Mouse (Mus musculus): Measurements from ENCODE around the gene Ptger4. TPM values are rescaled to one million over a fixed set of nuclear protein-coding genes. Genes with fewer than 3 reads are reported as not detected.
"Not testable (repeated sequence)": the region's sequence is repeated elsewhere in the genome, so short reads cannot be mapped to it uniquely, and the experiment has no call there.

Gene Ptger4
- polyA plus RNA-seq, 1 experiment from 2014 or later: 6.3 TPM

DNA sequence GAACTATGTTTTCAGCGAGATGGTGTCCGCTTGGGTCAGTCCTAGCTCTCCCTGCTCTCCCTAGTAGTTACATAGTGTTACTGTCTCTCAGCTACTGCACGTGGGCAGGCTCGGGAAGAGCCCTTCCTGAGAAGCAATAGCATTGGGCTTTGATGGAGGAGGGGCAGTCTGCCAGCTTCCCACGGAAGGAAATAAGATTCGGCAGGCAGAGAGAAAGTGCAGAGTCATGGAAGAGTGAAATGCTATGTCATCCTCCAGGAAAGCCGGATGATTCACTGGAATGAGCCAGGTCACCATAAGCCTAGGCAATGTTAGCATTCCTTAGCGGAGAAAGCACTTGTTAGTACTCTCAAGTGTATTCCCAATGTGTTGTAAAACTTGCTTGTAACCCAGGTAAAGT lies 8.5 kb downstream of the Ptger4 start:
- H3K9me3 ChIP-seq (ENCODE audit: control insufficient read depth, low read length): no peaks in the 10 kb centered on the region
- 42% methylated on average over 8 of the region's 8 CpGs for WGBS
- TF ChIP-seq EP300 (optimal IDR thresholded peaks at IDR 0.05): no peak
- TF ChIP-seq CTCF (IDR thresholded peaks at IDR 0.05; ENCODE audit: low read depth): no peak
- DNase-seq (ENCODE audit: low spot score) (peak; percentile 24), ATAC-seq (ENCODE audit: low FRiP score, low TSS enrichment) (peak; percentile 60)
- no peak overlapping the region for H3K4me2 ChIP-seq (replicated peaks; ENCODE audit: low read depth)
- no peaks in the 10 kb centered on the region for H3K4me1 ChIP-seq (replicated peaks; ENCODE audit: control insufficient read depth, insufficient read depth)
- no peak overlapping the region for H3K9ac ChIP-seq (ENCODE audit: low read length)
- no peak overlapping the region for H3K27ac ChIP-seq (replicated peaks)
- H3K27me3 ChIP-seq (ENCODE audit: control insufficient read depth, insufficient read depth, low read length): no peaks in the 10 kb centered on the region
- H3K4me3 ChIP-seq (ENCODE audit: low read depth, low read length): no peak overlapping the region
- H3K36me3 ChIP-seq (ENCODE audit: control insufficient read depth, insufficient read depth, low read length): no peaks in the 10 kb centered on the region

GRCm38 (mm10) chr15:5234659-5235058 lies 9.3 kb downstream of the Ptger4 start:
- Histone ChIP-seq H3K9ac (ENCODE audit: low read length) (no peak overlapping the region), H3K27me3 (ENCODE audit: control insufficient read depth, insufficient read depth, low read length) (no peaks in the 10 kb centered on the region), H3K4me2 (replicated peaks; ENCODE audit: low read depth) (no peak overlapping the region), H3K9me3 (ENCODE audit: control insufficient read depth, low read length) (no peaks in the 10 kb centered on the region), H3K4me3 (ENCODE audit: low read depth, low read length) (no peak overlapping the region), H3K36me3 (ENCODE audit: control insufficient read depth, insufficient read depth, low read length) (no peaks in the 10 kb centered on the region), H3K4me1 (replicated peaks; ENCODE audit: control insufficient read depth, insufficient read depth) (no peaks in the 10 kb centered on the region), H3K27ac (replicated peaks) (no peak overlapping the region)
- no peak for TF ChIP-seq EP300 (optimal IDR thresholded peaks at IDR 0.05)
- TF ChIP-seq CTCF (IDR thresholded peaks at IDR 0.05; ENCODE audit: low read depth): no peak
- 84% methylated on average over 16 of the region's 16 CpGs for WGBS
- no peak for DNase-seq (ENCODE audit: low spot score)
- no peak for ATAC-seq (ENCODE audit: low FRiP score, low TSS enrichment)

- H3K4me3 ChIP-seq (ENCODE audit: low read depth, low read length); H3K9me3 ChIP-seq (ENCODE audit: control insufficient read depth, low read length); H3K27me3 ChIP-seq (ENCODE audit: control insufficient read depth, insufficient read depth, low read length); H3K4me2 ChIP-seq (replicated peaks; ENCODE audit: low read depth); H3K4me1 ChIP-seq (replicated peaks; ENCODE audit: control insufficient read depth, insufficient read depth); H3K9ac ChIP-seq (ENCODE audit: low read length); DNase-seq (ENCODE audit: low spot score); ATAC-seq (ENCODE audit: low FRiP score, low TSS enrichment); H3K36me3 ChIP-seq (ENCODE audit: control insufficient read depth, insufficient read depth, low read length); H3K27ac ChIP-seq (replicated peaks): not testable (repeated sequence)
- 82% methylated on average over 10 of the region's 10 CpGs for WGBS
Observed at GRCm38 (mm10) chr15:5230746-5231145, 13.2 kb downstream of the Ptger4 start.

DNA sequence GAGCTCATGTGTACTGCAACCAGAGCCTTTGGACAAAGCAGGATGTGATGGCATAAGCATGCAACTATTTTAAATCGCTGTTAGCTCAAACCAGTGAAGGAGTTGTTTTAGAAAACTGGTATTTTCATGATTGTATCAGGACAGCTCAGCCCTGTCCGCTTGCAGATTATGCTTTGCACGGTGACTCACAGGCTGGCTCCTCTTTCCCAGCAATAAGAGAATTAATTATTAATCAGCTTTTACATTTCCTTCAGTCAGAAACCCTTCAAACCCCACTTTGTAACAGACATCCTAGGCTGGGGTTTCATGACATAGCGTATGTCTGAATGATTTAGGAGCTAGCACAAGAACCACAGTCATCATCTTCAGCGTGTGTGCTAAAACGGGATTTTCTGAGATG lies 23.5 kb downstream of the Ptger4 start:
- Histone ChIP-seq H3K4me1 (replicated peaks; ENCODE audit: control insufficient read depth, insufficient read depth) (no peaks in the 10 kb centered on the region), H3K27me3 (ENCODE audit: control insufficient read depth, insufficient read depth, low read length) (no peaks in the 10 kb centered on the region), H3K9me3 (ENCODE audit: control insufficient read depth, low read length) (no peaks in the 10 kb centered on the region; the same call in 1 of the 2 replicates), H3K4me2 (replicated peaks; ENCODE audit: low read depth) (no peak overlapping the region), H3K27ac (replicated peaks) (no peak overlapping the region), H3K9ac (ENCODE audit: low read length) (no peak overlapping the region), H3K36me3 (ENCODE audit: control insufficient read depth, insufficient read depth, low read length) (no peaks in the 10 kb centered on the region), H3K4me3 (ENCODE audit: low read depth, low read length) (no peak overlapping the region)
- TF ChIP-seq CTCF (IDR thresholded peaks at IDR 0.05; ENCODE audit: low read depth) (no peak), EP300 (optimal IDR thresholded peaks at IDR 0.05) (no peak)
- peak; percentile 38; the same call in 1 of the 2 replicates for ATAC-seq (ENCODE audit: low FRiP score, low TSS enrichment)
- 64% methylated on average over 6 of the region's 6 CpGs for WGBS
- no peak for DNase-seq (ENCODE audit: low spot score)

GRCm38 (mm10) chr15:5209116-5209515 lies 34.9 kb downstream of the Ptger4 start:
- no peak overlapping the region for H3K4me2 ChIP-seq (replicated peaks; ENCODE audit: low read depth)
- H3K9ac ChIP-seq (ENCODE audit: low read length): no peak overlapping the region
- no peaks in the 10 kb centered on the region for H3K36me3 ChIP-seq (ENCODE audit: control insufficient read depth, insufficient read depth, low read length)
- no peak for TF ChIP-seq CTCF (IDR thresholded peaks at IDR 0.05; ENCODE audit: low read depth)
- TF ChIP-seq EP300 (optimal IDR thresholded peaks at IDR 0.05): no peak
- 99% methylated on average over 3 of the region's 3 CpGs for WGBS
- ATAC-seq (ENCODE audit: low FRiP score, low TSS enrichment) (no peak), DNase-seq (ENCODE audit: low spot score) (no peak)
- H3K9me3 ChIP-seq (ENCODE audit: control insufficient read depth, low read length): no peaks in the 10 kb centered on the region
- no peaks in the 10 kb centered on the region for H3K4me1 ChIP-seq (replicated peaks; ENCODE audit: control insufficient read depth, insufficient read depth)
- no peak overlapping the region for H3K27ac ChIP-seq (replicated peaks)
- H3K4me3 ChIP-seq (ENCODE audit: low read depth, low read length): no peak overlapping the region
- H3K27me3 ChIP-seq (ENCODE audit: control insufficient read depth, insufficient read depth, low read length): no peaks in the 10 kb centered on the region

GRCm38 (mm10) chr15:5205222-5205621 lies 38.8 kb downstream of the Ptger4 start:
- Histone ChIP-seq H3K9ac (ENCODE audit: low read length) (no peak overlapping the region), H3K9me3 (ENCODE audit: control insufficient read depth, low read length) (no peaks in the 10 kb centered on the region), H3K27ac (replicated peaks) (no peak overlapping the region; the same call in none of the 2 replicates), H3K4me1 (replicated peaks; ENCODE audit: control insufficient read depth, insufficient read depth) (no peaks in the 10 kb centered on the region), H3K27me3 (ENCODE audit: control insufficient read depth, insufficient read depth, low read length) (no peaks in the 10 kb centered on the region), H3K4me2 (replicated peaks; ENCODE audit: low read depth) (no peak overlapping the region), H3K4me3 (ENCODE audit: low read depth, low read length) (no peak overlapping the region), H3K36me3 (ENCODE audit: control insufficient read depth, insufficient read depth, low read length) (no peaks in the 10 kb centered on the region)
- peak; percentile 75 for ATAC-seq (ENCODE audit: low FRiP score, low TSS enrichment)
- TF ChIP-seq EP300 (optimal IDR thresholded peaks at IDR 0.05) (no peak), CTCF (IDR thresholded peaks at IDR 0.05; ENCODE audit: low read depth) (no peak)
- no peak for DNase-seq (ENCODE audit: low spot score)
- WGBS: 61% methylated on average over 9 of the region's 9 CpGs
